Mouse (Mus musculus): ENCODE data around the gene Ptprg. TPM values are rescaled to one million over a fixed set of nuclear protein-coding genes. Genes with fewer than 3 reads are reported as not detected.
"Not testable (repeated sequence)": the region's sequence is repeated elsewhere in the genome, so short reads cannot be mapped to it uniquely, and the experiment has no call there.

Ptprg gene
- polyA plus RNA-seq, 1 experiment from 2014 or later, result 1.5 TPM

DNA sequence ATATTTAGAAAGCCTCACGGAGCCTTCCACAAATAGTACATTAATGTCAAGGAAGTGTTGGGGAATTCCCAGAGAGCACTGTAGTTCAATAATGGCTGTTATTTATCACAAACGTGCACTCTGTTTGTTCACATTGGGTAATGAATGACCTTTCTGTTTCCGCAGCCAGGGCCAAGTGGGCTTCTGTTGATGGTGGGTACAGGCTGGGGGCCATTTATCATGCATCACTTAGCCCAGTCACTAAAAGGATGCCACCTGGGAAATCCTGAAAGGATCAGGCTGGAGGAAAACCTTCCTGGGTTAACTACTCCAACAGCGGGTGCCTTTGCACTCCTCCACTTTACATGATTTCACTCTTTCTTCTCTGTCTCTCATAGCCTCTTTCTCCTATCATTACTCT is 237.9 kb downstream of the Ptprg start:
- H3K27me3 ChIP-seq (ENCODE audit: control insufficient read depth, insufficient read depth, low read depth, low read length), result no peaks in the 10 kb centered on the region
- no peak overlapping the region for H3K9ac ChIP-seq (ENCODE audit: low read depth, low read length)
- no peak overlapping the region for H3K4me2 ChIP-seq (ENCODE audit: low read depth, low read length)
- ATAC-seq (ENCODE audit: low read depth), result no peak
- no peak overlapping the region for H3K4me3 ChIP-seq (ENCODE audit: low read depth, low read length)
- no peaks in the 10 kb centered on the region for H3K36me3 ChIP-seq (ENCODE audit: control insufficient read depth, insufficient read depth)
- H3K27ac ChIP-seq (ENCODE audit: low read length), result no peak overlapping the region
- no peaks in the 10 kb centered on the region for H3K9me3 ChIP-seq (replicated peaks; ENCODE audit: control insufficient read depth, low read length)
- 50% methylated on average over 4 of the region's 4 CpGs for WGBS (ENCODE audit: insufficient replicate concordance)
- H3K4me1 ChIP-seq (ENCODE audit: control insufficient read depth, low read depth, low read length), result no peaks in the 10 kb centered on the region

DNA sequence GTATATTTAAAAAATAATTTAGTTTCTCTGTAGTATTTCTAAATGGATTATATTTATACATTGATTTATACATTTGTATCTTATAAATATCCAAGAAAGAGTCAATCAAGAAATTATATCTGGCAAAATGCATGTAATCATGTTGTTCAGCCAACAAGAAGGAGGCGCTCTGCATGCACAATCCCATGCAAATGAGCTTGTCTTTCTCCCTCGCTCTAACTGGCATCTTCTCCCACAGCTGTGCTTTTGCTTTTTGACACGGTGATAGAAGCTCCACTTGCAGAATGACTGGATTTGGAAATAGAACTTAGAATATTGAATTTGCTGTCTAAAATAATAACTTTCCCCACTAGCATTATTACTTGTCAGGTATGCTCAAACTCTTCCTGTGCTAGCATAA is 240.5 kb downstream of the Ptprg start:
- H3K9ac ChIP-seq (ENCODE audit: low read depth, low read length), result no peak overlapping the region
- no peak for ATAC-seq (ENCODE audit: low read depth)
- no peaks in the 10 kb centered on the region for H3K27me3 ChIP-seq (ENCODE audit: control insufficient read depth, insufficient read depth, low read depth, low read length)
- H3K9me3 ChIP-seq (replicated peaks; ENCODE audit: control insufficient read depth, low read length), result no peaks in the 10 kb centered on the region
- H3K4me1 ChIP-seq (ENCODE audit: control insufficient read depth, low read depth, low read length), result no peaks in the 10 kb centered on the region
- no peak overlapping the region for H3K27ac ChIP-seq (ENCODE audit: low read length)
- 57% methylated on average over 3 of the region's 3 CpGs for WGBS (ENCODE audit: insufficient replicate concordance)
- H3K4me2 ChIP-seq (ENCODE audit: low read depth, low read length), result no peak overlapping the region
- H3K4me3 ChIP-seq (ENCODE audit: low read depth, low read length), result no peak overlapping the region
- no peaks in the 10 kb centered on the region for H3K36me3 ChIP-seq (ENCODE audit: control insufficient read depth, insufficient read depth)

DNA sequence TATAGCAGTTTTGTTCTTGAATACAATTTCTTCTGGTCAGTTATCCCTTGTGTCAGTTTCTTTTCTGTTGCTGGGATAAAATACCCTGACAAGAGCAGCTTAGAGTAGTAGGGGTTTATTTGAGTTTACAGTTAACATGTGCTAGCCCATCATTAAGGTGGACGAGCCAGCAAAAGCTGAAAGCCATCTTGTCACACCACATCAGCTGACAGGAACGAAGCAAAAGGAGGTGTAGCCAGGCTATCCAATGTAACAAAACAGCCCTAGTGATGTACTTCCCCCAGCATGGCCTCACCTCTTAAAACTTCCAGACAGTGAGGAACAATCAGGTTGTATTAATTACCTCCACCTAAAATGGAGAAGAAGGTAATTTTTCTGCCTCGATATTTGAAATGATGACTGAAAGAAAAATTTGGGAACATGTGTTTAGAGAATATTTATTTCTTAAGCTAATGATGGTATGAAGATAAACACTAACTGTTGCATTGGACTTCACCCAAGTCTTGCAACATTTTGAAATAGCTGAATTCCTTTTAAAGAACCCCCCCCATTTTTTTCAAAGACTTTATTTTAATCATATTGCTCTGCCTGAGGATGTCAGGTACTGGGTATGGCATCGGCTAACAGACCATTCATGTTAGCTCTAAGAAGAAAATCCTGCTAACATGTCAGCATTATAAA is 249.2 kb downstream of the Ptprg start:
- no peak overlapping the region for H3K9ac ChIP-seq (ENCODE audit: low read depth, low read length)
- no peaks in the 10 kb centered on the region for H3K27me3 ChIP-seq (ENCODE audit: control insufficient read depth, insufficient read depth, low read depth, low read length)
- no peak overlapping the region for H3K4me3 ChIP-seq (ENCODE audit: low read depth, low read length)
- ATAC-seq (ENCODE audit: low read depth), result no peak
- H3K9me3 ChIP-seq (replicated peaks; ENCODE audit: control insufficient read depth, low read length), result no peaks in the 10 kb centered on the region
- no peak overlapping the region for H3K4me2 ChIP-seq (ENCODE audit: low read depth, low read length)
- 57% methylated on average over 4 of the region's 4 CpGs for WGBS (ENCODE audit: insufficient replicate concordance)
- no peaks in the 10 kb centered on the region for H3K36me3 ChIP-seq (ENCODE audit: control insufficient read depth, insufficient read depth)
- H3K27ac ChIP-seq (ENCODE audit: low read length), result no peak overlapping the region
- H3K4me1 ChIP-seq (ENCODE audit: control insufficient read depth, low read depth, low read length), result no peaks in the 10 kb centered on the region

DNA sequence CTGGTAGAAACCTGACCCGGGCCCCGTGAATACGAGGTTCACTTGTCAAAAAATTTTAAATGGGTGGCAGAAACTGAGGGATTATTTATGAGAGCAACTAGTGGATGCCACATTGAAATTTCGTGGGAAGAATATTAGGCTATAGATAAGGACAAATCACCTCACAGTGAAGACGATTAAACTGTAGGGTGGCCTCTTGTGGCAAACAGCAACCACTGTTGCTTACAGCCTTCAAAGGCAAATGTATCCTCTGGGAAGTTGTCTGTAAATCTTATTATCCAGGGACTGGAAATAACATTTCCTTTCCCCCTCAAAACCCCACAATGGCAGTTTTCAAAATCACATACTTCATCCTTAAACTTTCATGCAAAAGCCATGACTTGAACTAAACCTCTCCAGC is 253.3 kb downstream of the Ptprg start:
- H3K4me1 ChIP-seq (ENCODE audit: control insufficient read depth, low read depth, low read length), result no peaks in the 10 kb centered on the region
- 43% methylated on average over 5 of the region's 5 CpGs for WGBS (ENCODE audit: insufficient replicate concordance)
- no peaks in the 10 kb centered on the region for H3K9me3 ChIP-seq (replicated peaks; ENCODE audit: control insufficient read depth, low read length)
- H3K27me3 ChIP-seq (ENCODE audit: control insufficient read depth, insufficient read depth, low read depth, low read length), result no peaks in the 10 kb centered on the region
- no peaks in the 10 kb centered on the region for H3K36me3 ChIP-seq (ENCODE audit: control insufficient read depth, insufficient read depth)
- H3K4me3 ChIP-seq (ENCODE audit: low read depth, low read length), result no peak overlapping the region
- no peak for ATAC-seq (ENCODE audit: low read depth)
- H3K4me2 ChIP-seq (ENCODE audit: low read depth, low read length), result no peak overlapping the region
- H3K9ac ChIP-seq (ENCODE audit: low read depth, low read length), result no peak overlapping the region
- no peak overlapping the region for H3K27ac ChIP-seq (ENCODE audit: low read length)

DNA sequence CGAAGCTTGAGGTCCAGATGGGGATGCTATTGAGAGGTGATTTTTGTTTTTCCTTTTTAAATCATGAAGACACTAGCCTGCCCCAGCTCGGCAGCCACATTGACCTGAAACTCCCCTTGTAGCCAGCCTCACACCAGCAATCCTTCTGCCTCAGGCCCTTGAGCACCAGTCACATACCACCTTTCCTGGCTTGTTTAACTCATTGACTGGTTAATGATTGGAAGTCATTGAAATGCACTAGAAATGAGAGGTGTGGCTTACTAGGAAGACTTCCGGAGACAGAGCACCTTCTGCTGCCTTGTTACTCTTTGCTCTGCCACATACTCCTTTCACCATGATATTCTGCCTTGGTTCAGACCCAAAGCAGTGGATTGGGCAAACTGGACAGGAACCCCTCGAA is 254.1 kb downstream of the Ptprg start:
- H3K36me3 ChIP-seq (ENCODE audit: control insufficient read depth, insufficient read depth), result no peaks in the 10 kb centered on the region
- WGBS (ENCODE audit: insufficient replicate concordance), result 46% methylated on average over 4 of the region's 4 CpGs
- no peak overlapping the region for H3K4me3 ChIP-seq (ENCODE audit: low read depth, low read length)
- H3K4me2 ChIP-seq (ENCODE audit: low read depth, low read length), result no peak overlapping the region
- H3K9me3 ChIP-seq (replicated peaks; ENCODE audit: control insufficient read depth, low read length), result no peaks in the 10 kb centered on the region
- no peak overlapping the region for H3K9ac ChIP-seq (ENCODE audit: low read depth, low read length)
- H3K27ac ChIP-seq (ENCODE audit: low read length), result no peak overlapping the region
- no peaks in the 10 kb centered on the region for H3K27me3 ChIP-seq (ENCODE audit: control insufficient read depth, insufficient read depth, low read depth, low read length)
- ATAC-seq (ENCODE audit: low read depth), result no peak
- H3K4me1 ChIP-seq (ENCODE audit: control insufficient read depth, low read depth, low read length), result no peaks in the 10 kb centered on the region

DNA sequence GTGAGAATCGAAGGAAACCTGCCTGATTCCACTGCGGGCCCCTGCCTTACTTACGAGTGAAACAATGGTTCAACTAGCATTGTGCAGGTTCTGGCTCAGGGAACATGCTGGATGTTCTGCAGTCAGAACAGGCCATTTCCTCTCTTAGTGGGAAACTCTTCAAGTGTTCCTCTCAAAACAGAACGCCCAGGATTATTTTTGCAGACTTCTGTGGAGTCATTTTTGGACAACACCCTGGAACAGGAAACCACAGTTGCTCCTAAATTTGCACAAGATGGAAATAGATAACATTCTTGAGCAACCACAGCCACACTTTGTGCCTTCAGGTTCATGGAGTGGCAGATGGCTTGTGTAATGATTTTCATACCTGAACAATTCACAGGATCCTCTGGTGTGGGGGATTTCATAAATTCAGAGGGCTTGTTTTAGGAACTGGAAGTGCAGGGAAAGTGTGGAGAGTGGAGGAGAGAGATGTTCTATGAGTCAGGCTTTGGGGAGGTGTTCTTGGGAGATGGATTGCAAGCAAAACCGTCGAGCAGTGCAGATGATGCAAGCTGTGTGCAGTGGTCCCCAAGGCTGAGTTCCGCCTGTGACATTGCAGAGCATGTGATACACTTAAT is 257.9 kb downstream of the Ptprg start:
- Histone ChIP-seq H3K9ac (ENCODE audit: low read depth, low read length) (no peak overlapping the region), H3K27ac (ENCODE audit: low read length) (no peak overlapping the region), H3K4me2 (ENCODE audit: low read depth, low read length) (no peak overlapping the region), H3K4me3 (ENCODE audit: low read depth, low read length) (no peak overlapping the region), H3K4me1 (ENCODE audit: control insufficient read depth, low read depth, low read length) (no peaks in the 10 kb centered on the region), H3K27me3 (ENCODE audit: control insufficient read depth, insufficient read depth, low read depth, low read length) (no peaks in the 10 kb centered on the region), H3K36me3 (ENCODE audit: control insufficient read depth, insufficient read depth) (no peaks in the 10 kb centered on the region), H3K9me3 (replicated peaks; ENCODE audit: control insufficient read depth, low read length) (no peaks in the 10 kb centered on the region)
- WGBS (ENCODE audit: insufficient replicate concordance), result 32% methylated on average over 7 of the region's 7 CpGs
- no peak for ATAC-seq (ENCODE audit: low read depth)

DNA sequence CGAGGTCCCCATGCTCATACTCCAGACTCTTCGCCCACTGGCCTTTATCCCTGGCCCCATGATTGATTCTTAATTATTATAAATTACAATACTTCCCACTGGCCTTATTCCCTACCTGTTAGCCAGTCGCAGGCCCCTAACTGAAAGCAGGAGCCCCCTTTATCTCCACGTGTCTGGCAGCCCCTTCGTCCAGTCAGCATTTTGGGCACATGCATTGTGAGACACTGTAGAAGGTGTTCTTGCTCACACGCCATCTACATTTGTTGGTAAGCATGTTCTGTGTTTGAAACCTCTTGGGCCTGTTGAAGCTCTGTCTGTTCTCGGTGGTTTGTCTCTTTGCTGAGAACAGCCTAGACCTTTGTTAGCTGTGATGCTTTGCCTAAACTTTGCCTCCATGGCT is 259.0 kb downstream of the Ptprg start:
- Histone ChIP-seq H3K27me3 (ENCODE audit: control insufficient read depth, insufficient read depth, low read depth, low read length) (no peaks in the 10 kb centered on the region), H3K9ac (ENCODE audit: low read depth, low read length) (no peak overlapping the region), H3K27ac (ENCODE audit: low read length) (no peak overlapping the region), H3K36me3 (ENCODE audit: control insufficient read depth, insufficient read depth) (no peaks in the 10 kb centered on the region), H3K9me3 (replicated peaks; ENCODE audit: control insufficient read depth, low read length) (no peaks in the 10 kb centered on the region), H3K4me1 (ENCODE audit: control insufficient read depth, low read depth, low read length) (no peaks in the 10 kb centered on the region), H3K4me2 (ENCODE audit: low read depth, low read length) (no peak overlapping the region), H3K4me3 (ENCODE audit: low read depth, low read length) (no peak overlapping the region)
- 66% methylated on average over 7 of the region's 7 CpGs for WGBS (ENCODE audit: insufficient replicate concordance)
- no peak for ATAC-seq (ENCODE audit: low read depth)

DNA sequence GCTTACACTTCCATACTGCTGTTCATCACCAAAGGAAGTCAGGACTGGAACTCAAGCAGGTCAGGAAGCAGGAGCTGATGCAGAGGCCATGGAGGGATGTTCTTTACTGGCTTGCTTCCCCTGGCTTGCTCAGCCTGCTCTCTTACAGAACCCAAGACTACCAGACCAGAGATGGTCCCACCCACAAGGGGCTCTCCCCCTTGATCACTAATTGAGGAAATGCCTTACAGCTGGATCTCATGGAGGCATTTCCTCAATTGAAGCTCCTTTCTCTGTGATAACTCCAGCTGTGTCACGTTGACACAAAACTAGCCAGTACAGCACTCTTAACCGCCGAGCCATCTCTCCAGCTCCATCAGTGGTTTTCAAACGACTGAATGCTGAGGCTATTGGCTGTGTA is 261.5 kb downstream of the Ptprg start:
- H3K27ac ChIP-seq (ENCODE audit: low read length); ATAC-seq (ENCODE audit: low read depth); H3K4me1 ChIP-seq (ENCODE audit: control insufficient read depth, low read depth, low read length); H3K27me3 ChIP-seq (ENCODE audit: control insufficient read depth, insufficient read depth, low read depth, low read length); H3K36me3 ChIP-seq (ENCODE audit: control insufficient read depth, insufficient read depth); H3K4me3 ChIP-seq (ENCODE audit: low read depth, low read length); H3K4me2 ChIP-seq (ENCODE audit: low read depth, low read length); H3K9me3 ChIP-seq (replicated peaks; ENCODE audit: control insufficient read depth, low read length); H3K9ac ChIP-seq (ENCODE audit: low read depth, low read length): not testable (repeated sequence)
- 57% methylated on average over 4 of the region's 4 CpGs for WGBS (ENCODE audit: insufficient replicate concordance)

DNA sequence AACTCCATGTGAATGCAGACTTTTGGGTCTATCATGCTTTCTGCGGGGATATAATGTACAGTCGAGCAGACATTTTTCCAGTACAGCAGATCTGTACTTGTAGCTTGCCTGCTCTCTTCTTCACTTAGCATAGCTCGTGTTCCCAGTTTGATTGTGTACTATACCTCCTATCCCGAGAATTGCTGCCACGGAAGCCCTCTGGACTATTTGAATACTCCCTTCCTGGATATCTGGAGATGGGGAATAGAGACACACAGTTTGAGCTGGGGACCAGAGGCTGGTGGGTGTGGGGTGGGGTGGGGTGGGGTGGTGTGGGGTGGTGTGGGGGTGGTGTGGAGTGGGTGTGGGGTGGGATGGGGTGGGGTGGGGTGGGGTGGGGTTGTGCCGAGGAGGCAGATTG is 263.9 kb downstream of the Ptprg start:
- H3K4me3 ChIP-seq (ENCODE audit: low read depth, low read length), result no peak overlapping the region
- WGBS (ENCODE audit: insufficient replicate concordance), result 59% methylated on average over 6 of the region's 6 CpGs
- no peak for ATAC-seq (ENCODE audit: low read depth)

More for the DNA sequence above, 263.9 kb downstream of the Ptprg start:
- Histone ChIP-seq H3K4me1 (ENCODE audit: control insufficient read depth, low read depth, low read length) (no peaks in the 10 kb centered on the region), H3K9ac (ENCODE audit: low read depth, low read length) (no peak overlapping the region), H3K36me3 (ENCODE audit: control insufficient read depth, insufficient read depth) (no peaks in the 10 kb centered on the region), H3K4me2 (ENCODE audit: low read depth, low read length) (no peak overlapping the region), H3K9me3 (replicated peaks; ENCODE audit: control insufficient read depth, low read length) (no peaks in the 10 kb centered on the region), H3K27ac (ENCODE audit: low read length) (no peak overlapping the region), H3K27me3 (ENCODE audit: control insufficient read depth, insufficient read depth, low read depth, low read length) (no peaks in the 10 kb centered on the region)
